Mouse (Mus musculus) layer of hippocampus, adult 2 months (tissue): ENCODE measurements around the gene Grsf1. TPM values are rescaled to one million over a fixed set of nuclear protein-coding genes. Genes with fewer than 3 reads are reported as not detected.

ENCODE experiments used
- DNase-seq, 2 experiments: peaks; one replicate each; pipeline ENCODE4 v3.0.0; 2022; ENCODE audit warnings: low spot score in 2 of 2
- H3K27ac ChIP-seq: fragments of 200-600 bp; 2 replicates; pipeline ENCODE4 v1.8.1; 2022
- H3K4me3 ChIP-seq: fragments of 200-600 bp; 2 replicates; pipeline ENCODE4 v1.8.1; 2022; ENCODE audit warnings: mild to moderate bottlenecking
- CTCF ChIP-seq: fragments of 200-600 bp; conservative IDR thresholded peaks from 2 replicates; pipeline ENCODE4 v1.8.1; 2022; ENCODE audit warnings: antibody characterized with exemption, mild to moderate bottlenecking, moderate library complexity
- total RNA-seq, 2 experiments: library from RNA; stranded (reverse); gene quantifications; 2 replicates each; pipeline ENCODE4 v1.2.3; 2021

Grsf1 gene
- total RNA-seq, 2 experiments from 2014 or later: 87.2 to 95.2 TPM

DNA sequence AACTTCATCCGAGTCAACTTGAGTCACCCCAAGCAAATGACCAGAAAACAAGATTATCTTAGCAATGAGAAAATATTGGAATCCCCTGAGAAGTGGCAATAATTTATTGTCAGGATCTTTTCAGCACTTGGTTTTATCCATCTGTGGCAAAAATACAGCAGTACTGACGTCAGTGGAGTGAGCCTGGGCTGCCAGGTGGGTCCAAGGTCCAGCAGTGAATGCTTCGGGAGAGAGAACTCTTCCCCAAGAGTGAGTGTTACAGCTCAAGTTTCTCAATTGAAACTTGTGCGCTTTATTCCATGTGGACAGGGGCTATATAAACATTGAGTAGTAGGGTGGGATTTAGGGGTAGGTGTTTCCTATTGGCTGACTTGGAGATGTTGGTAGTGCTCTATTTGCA, 26.1 kb upstream of the Grsf1 start:
- no peak for TF ChIP-seq CTCF
- no peak for DNase-seq
- Histone ChIP-seq H3K4me3 (no peak overlapping the region), H3K27ac (no peak overlapping the region)

DNA sequence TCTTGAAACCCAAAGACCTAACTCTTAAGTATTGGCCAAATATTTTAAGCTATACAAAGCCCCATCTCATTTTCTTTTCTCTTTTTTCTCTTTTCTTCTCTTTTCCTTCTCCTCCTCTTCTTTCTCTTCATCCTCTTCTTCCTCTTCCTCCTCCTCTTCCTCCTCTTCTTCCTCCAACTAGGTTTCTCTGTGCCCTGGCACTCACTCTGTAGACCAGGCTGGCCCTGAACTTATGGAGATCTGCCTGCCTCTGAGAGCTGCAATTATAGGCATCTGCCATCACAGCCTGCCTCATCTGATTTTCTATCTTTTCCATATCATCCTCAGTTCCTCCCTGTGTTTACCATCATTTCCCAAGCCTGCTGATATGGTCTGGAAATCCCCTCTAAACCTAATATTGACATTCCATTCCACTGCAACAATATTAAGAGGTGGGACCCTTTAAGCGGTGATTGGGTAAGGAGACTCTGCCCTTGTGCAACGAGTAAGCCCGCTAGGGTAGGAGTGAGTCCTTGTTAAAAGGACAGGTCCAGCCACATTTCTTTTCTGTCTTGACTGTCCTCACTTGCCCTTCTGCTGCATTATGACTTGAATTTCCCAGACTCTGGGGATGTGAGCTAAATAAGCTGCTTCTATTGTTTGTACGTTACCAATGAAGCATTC, 23.4 kb upstream of the Grsf1 start:
- H3K4me3 ChIP-seq: no peak overlapping the region
- H3K27ac ChIP-seq: no peak overlapping the region
- no peak for DNase-seq
- TF ChIP-seq CTCF: no peak

GRCm38 (mm10) chr5:88697291-88697690, 21.3 kb upstream of the Grsf1 start:
- DNase-seq: no peak
- no peak for TF ChIP-seq CTCF
- H3K27ac ChIP-seq: no peak overlapping the region
- no peak overlapping the region for H3K4me3 ChIP-seq

- DNase-seq: no peak
- Histone ChIP-seq H3K4me3 (no peak overlapping the region), H3K27ac (no peak overlapping the region)
- peak; percentile 23 for TF ChIP-seq CTCF
Observed at GRCm38 (mm10) chr5:88693057-88693456, 17.1 kb upstream of the Grsf1 start.

DNA sequence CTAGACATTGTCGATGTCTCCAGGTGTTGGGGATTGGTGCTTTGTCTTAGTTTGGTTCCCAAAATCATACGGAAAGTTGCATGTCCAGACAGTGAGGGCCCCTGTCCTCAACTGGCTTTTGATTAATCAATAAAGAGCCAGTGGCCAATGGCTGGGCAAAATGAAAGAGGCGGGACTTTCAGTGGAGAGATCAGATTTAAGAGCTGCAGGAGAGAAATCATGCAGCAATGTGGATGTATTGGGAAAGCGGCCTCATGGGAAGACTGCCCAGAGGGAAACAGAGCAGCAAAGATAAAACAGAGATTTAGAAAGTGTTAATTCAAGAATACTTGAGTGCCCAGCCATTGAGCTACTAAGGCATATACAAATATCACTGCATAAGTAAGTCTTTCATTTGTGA, 16.6 kb upstream of the Grsf1 start:
- no peak overlapping the region for H3K4me3 ChIP-seq
- no peak for TF ChIP-seq CTCF
- H3K27ac ChIP-seq: no peak overlapping the region
- DNase-seq: no peak

GRCm38 (mm10) chr5:88691506-88692095, 15.6 kb upstream of the Grsf1 start:
- no peak overlapping the region for H3K27ac ChIP-seq
- H3K4me3 ChIP-seq: no peak overlapping the region
- no peak for DNase-seq
- no peak for TF ChIP-seq CTCF

- TF ChIP-seq CTCF: no peak
- Histone ChIP-seq H3K27ac (no peak overlapping the region), H3K4me3 (no peak overlapping the region)
- no peak for DNase-seq
Observed at GRCm38 (mm10) chr5:88690681-88691505, 14.9 kb upstream of the Grsf1 start.

DNA sequence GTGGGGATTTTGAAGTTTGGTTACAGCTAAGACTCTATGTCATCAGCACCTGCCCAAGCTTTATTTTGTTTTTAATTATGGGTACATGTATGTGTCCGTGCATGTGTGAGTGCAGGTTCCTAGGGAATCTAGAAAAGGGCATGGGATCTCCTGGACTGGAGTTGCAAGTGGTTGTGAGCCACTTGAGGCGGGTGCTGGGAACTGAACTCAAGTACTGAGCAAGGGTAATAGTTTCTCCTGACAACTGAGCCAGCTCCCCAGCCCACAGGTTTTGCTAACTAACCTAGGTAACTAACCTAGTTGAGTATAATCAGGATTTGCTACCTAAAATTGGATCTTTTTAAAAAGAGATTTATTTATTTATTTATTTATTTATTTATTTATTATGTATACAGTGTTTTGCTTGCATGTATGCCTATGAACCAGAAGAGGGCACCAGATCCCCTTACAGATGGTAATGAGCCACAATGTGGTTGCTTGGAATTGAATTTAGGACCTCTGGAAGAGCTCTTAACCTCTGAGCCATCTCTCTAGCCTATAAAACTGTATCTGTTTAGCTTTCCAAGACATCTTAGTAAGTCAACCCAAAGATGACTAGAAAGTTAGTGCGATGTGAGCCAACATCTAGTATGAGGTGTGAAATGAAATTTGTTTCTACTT, 13.4 kb upstream of the Grsf1 start:
- DNase-seq: peak in 1 of 2 experiments; percentile 17
- no peak overlapping the region for H3K27ac ChIP-seq
- no peak overlapping the region for H3K4me3 ChIP-seq
- TF ChIP-seq CTCF: peak; percentile 86

DNA sequence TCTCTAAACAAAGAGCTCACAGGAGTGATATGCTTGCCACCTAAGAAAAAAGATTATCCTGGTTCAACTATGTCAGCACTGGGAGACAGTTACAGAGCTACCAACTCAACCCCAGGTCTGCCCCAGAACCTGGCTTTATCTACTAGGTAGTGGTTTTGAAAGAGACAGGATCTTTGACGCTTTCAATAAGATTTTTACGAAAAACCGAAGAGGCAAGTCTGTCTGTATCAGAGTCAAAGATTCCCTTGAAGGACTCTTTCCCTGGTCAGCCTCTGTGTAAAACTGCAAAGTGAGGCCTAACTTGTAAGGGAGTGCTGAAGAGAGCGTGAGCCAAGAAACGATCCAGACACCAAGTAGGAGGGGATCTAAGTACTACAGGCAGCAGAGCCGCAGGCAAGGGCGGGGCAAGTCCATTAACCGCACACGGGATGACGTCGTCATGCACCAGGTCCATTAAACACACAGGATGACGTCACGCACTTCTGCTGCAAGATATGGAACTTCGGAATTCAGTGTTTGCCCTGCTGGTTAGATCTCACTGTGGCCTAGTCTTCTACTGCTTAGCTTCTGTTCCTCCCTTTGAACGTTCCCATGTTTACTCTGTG, 12.7 kb upstream of the Grsf1 start:
- DNase-seq: no peak
- Histone ChIP-seq H3K27ac (no peak overlapping the region), H3K4me3 (no peak overlapping the region)
- no peak for TF ChIP-seq CTCF

DNA sequence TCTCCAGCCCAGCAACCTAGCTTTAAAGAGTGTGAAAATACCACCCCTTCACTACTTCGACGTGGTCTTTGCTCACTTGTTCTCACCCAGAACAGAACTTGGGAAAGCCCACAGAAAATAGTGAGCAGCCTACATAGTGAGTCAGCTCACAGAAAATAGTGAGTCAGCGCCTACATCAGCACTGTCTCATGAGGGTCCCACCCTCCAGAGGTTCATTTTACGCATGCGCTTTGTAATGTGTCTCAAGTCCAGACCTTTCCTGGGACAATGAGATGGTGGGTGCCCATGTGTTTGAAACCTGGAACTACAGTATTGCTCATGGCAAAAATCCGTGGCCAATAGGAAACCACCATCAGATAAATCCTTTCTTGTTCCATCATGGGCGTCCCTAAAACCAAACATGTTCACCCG, 12.0 kb upstream of the Grsf1 start:
- Histone ChIP-seq H3K27ac (no peak overlapping the region), H3K4me3 (no peak overlapping the region)
- no peak for DNase-seq
- TF ChIP-seq CTCF: no peak

DNA sequence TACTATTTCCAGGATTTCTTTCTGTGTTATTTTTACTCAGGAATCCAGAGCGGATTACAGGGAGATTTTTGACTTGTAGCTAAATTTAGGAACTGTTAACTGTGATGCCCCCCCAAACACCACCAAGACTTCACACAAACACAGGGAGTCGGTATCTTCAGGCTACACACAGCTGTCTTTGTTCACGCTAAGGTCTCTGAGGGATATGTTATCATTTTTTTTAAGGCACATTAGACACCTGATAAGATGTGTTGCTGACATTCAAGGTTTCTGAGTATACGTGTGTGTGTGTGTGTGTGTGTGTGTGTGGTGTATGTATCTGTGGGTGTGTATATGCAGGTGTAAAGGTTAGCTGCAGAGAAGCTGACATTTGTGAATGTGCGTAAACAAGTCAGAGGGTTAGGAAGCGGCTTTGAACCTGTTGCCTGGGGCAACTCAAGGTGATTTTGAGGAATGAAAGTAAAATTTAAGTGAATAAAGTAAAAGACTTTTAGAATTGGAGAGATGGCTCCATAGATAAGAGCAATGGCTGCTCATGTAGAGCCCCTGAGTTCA, 9.9 kb upstream of the Grsf1 start:
- H3K27ac ChIP-seq: no peak overlapping the region
- DNase-seq: no peak
- no peak for TF ChIP-seq CTCF
- no peak overlapping the region for H3K4me3 ChIP-seq

- no peak for DNase-seq
Observed at GRCm38 (mm10) chr5:88685306-88685705, 9.3 kb upstream of the Grsf1 start.

More at GRCm38 (mm10) chr5:88685306-88685705, 9.3 kb upstream of the Grsf1 start:
- Histone ChIP-seq H3K27ac (no peak overlapping the region), H3K4me3 (no peak overlapping the region)
- no peak for TF ChIP-seq CTCF
